Mouse (Mus musculus) lung, postnatal 14 days (tissue): ENCODE measurements at regions not wholly inside any gene's neighbourhood (a gene's known extent, or its start where the extent isn't known, plus 50 kb on each side); places are given as distances from the start of the nearest gene placed in this dataset.

Experiments used
- DNase-seq: peaks from one replicate; pipeline ENCODE4 v3.0.0; 2021

DNA sequence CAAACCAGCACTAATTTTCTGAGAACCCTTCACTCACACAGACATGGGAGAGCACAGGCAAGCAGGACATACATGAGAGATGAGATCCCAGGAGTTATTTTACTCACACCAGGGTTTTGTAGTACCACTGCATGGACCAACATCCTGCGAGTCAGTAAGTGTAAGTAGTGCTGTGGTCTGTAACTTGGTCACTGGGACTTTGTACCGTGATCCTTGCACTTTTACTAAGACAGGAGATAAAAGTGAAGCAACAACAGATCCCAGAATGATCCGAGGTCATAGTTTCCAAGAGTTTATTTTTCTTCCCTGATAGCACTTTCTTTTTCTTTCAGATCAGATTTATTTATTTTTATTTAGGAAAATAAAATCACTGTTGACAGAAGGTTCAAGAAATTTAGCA is 54.1 kb upstream of the Mtap start:
- DNase-seq = no peak

DNA sequence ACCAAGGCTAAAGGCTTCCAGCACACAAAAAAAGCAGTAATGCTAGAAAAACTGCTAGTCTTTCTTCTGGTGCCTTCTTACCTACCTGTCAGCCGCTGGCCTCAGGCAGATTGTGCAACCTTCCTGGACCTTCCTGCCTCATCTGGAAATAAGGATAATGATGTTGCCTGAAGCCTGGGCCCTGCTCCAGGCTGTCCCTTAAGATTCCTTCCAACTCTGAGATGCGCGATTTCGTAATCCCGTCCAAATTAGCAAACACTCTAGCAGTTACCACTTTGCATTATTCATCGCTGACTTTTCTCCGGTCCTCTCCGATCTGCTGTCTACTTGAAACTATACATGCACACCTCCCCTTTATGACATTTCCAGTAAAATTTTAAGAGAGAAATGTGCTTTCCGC is 58.4 kb upstream of the Mtap start:
- no peak for DNase-seq

DNA sequence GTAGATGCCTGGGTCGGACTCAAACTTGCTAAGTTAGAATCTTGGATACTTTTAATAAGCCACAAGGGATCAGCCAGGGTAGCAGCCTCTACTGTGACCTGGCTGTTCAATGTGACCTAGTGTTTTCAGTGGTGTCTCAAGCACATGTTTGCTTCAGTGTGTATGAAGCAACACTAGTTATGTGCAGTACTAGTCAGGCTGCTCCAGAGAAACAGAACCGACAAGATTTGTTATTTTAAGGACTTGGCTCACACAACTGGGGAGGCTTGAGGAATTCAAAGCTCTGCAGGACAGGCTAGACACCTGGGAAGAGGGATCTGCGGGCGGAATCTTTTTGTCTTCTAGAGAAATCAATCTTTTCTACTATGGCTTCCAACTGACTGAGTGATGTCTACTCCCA is 62.2 kb upstream of the Mtap start:
- DNase-seq = no peak

DNA sequence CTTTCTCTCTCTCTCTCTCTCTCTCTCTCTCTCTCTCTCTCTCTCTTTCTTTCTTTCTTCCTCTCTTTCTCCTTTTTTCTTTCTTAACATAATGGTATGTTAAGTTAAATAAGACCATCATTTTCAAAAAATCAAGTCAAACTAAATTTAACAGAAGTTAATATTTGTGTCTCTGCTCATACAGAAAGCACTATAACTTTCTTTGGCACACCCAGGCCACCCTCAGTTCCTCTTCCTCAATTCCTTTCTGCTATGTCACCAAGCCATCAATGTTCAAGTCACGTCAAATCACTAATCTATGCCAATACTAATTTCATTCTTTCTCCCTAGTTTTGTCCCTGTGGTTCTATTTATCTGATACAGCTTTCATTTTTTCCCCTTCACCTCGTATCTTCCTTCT is 66.5 kb upstream of the Mtap start:
- DNase-seq = no peak

DNA sequence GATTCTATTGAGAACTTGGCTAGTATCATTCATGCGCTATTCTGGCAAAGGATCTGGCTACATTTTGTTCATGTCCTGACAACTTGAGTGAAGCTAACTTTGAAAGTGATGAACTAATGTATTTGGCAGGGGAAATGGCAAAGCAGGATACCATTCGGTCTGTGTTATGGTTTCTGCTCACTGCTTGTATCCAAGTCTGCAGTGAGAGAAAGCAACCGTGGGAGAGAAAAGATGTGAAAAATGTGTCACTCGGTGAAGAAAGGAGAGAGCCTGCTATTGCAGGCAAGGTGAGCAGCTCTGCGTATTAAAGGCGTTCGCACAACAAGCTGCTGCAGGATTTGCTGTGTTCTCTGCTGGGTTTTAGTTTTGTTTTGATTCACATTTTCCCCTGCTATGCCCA is 72.5 kb upstream of the Mtap start:
- no peak for DNase-seq

DNA sequence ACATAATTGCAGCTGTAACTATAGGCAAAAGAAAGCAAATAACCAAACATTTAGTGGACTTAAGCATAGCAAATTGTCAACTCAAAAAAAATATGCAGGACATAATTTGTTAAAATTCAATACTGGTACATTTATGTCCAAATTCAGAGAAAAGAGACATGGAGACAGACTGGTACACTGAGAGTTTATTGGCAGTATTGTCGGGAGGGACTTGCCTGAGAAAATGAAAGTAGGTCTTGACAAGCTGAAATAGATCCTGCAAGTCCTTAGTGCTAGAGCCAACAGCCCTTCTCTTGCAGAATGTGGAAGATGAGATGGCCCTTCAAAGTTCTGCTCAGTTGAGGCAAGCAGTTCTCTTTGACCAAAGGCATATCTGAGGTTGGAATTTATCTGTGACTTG is 74.5 kb upstream of the Mtap start:
- no peak for DNase-seq

DNA sequence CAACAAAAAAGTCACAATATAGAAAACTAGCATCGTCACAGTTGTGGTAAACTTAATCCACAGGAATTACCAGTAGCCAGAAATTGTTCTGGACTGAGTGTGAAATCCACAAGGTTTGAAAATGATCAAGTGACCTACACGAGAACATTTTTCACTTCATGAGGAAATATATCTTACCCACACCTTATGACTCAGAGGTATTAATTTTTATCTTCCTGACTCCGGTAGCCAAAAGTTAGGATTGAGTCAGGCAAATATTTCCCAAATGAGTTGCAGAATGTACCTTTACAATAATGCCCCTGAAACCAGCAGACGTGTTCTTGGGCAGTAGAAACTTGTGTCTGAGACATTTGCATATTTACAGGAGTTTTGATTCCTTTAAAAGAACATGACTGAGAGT is 75.3 kb upstream of the Mtap start:
- DNase-seq = no peak

DNA sequence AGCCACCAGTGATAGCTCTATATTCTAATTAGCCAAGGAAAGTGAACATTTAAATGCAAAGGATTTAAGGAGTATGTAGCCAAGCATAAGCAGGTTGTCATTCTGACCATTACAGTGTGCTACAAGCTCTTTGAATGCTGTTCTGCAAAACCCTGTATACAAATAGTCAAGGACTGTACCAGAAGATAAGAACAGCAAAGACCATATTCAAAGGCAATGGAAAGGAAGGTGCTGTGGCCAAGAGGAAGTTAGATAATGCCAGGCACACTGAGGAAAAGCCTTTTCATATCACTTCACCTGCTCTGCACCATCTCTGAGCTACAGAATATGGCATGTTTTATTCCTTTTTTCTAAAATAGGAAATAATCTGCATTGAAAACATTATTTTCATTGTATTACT is 79.3 kb upstream of the Mtap start:
- DNase-seq = no peak

DNA sequence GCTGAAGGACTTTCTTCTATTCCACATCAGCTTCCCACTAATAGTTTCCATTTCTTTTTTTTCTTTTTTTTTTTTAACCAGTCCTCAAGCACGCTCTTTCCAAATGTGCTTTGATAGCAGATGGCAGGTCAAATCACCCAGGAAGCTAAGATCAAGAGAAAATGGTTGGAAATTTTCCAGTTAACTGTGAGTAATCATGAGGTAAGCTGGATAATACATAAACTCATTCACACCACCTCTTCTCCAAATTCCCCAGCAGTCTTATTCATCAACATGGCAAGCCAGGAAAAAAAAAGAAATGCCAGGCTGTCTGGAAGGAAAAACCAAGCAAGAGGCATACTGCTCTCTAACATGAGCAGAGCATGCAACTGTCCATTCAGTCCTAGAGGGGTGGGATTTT is 79.8 kb upstream of the Mtap start:
- no peak for DNase-seq

DNA sequence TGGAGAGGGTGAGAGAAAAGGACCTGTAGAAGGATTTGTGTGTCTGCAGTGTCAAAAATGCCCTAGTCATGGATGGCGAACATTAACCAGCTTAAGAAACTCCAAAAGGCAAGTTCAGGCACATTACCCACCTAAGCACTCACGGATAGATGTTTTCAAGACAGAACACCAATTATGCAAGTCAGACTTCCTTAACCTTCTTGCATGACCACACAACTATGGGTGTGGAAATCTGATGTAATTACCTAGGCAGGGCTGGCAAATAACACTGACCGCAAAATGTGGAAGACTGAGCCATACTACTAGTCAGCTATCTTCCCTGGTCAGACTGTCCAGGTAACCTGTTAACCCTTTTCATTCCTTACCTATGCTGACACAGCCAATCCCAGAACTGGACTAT is 81.0 kb upstream of the Mtap start:
- no peak for DNase-seq

DNA sequence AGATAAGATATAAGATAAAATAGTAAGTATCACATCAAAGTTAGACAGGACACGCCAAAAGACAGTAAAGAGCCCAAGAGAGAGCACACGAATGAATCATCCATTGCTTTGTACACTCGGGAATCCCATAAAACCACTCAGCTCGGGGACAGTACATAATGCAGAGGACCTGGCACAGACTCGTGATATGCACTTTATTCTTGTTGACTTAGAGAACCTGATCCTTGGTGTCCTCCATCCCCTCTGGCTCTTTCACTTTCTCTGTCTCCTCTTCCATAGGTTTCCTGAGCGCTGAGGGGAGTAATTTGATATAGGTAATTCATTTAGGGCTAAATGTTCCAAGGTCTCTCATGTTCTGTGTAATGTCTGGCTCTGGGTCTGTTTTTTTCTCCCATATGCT is 83.3 kb upstream of the Mtap start:
- DNase-seq = no peak

DNA sequence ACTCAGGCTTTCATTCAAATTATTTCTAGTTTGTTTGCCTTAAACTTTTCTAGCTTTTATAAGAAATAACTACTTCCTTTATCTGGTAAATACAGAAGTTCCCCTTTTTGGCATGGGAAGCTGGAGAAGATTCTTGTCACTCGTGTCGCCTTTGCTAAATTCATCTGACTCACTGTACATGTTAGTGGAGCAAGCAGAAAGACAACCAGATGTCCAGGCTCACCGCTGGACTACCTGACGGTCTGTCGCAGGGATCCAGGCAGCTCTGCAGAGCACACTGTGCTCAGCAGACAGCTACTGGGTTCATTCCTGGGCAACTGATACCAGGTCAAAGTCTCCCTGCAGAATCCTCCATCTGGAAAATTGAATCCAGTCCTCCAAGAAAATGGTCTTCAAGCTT is 85.0 kb upstream of the Mtap start:
- no peak for DNase-seq

DNA sequence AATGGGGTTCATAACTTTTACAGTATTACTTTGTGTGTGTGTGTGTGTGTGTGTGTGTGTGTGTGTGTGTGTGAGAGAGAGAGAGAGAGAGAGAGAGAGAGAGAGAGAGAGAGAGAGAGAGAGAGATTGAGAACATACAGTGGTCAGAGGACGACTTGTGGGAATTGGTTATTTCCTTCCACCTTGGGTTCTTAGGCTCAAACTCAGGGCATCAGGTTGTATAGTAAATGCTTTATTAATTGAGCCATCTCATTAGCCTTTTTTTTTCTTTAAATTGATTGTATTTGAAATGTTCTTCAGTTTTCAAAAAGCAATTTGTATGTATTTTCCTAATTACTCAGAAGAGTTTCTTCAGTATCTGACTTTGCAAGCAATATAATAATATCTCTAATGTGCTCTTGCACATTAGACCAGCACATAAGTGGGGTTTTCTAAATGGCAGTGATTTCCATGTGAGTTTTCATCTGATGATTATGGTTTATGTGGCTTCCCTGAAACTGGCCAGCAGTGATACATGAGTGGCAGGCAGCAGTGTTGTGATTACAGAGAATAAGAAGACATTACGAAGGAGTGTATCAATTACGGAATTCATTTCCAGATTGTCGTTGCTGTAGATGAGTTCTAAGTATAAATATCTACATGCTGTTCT is 86.2 kb upstream of the Mtap start:
- no peak for DNase-seq

DNA sequence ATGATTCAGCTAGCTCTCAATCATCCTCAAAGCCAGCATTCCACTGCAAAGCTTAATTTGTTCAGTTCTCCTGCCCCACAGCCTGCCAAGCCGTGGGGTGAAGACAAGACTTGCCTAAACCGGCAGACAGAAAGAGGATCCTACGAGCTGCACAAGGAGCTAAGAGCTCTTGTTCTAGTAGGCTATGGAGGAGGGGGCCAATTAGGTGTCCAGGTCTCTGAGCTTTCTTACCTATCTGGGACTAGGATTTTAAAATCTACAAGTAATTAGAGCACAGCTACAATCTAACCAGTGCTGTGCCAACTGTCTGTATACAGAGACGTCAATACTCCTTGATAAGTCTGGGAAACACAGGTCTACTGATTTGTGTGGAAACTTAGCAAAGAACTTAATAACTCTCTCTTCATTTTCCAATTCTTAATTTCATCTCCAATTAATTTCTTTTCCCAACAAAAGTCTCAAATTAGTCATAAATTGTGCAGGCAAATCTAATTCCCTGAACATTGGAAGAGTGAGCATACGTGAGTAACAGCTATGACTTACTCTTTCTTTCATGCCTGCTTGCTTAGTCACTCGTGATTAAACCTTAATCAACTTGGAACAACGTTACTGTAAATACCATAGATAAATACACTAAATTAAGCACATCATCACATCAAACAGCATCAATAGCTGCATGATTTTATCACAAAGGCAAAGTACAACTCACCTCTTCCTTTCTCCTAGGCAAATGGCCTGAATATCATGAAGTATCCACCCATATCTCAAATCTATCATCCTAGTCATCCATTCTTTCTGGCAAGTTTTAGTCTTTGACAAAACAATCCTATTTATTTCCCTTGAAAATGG is 87.1 kb upstream of the Mtap start:
- no peak for DNase-seq

DNA sequence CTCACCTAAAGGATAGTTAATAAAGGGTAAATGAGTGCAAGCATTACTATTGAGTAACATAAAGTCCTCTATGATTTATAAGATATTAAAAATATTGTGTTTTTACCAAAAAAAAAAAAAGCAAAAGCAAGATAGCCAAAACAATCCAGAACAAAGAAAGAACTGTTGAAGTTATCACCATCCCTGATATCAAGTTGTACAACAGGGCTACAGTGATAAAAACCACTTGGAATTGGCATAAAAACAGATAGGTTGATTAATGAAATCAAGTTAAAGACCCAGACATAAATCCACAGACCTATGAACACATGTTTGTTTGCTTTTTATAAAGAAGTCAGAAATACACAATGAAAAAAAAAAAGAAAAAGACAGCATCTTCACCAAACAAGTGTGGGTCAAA is 92.4 kb upstream of the Mtap start:
- DNase-seq = no peak

DNA sequence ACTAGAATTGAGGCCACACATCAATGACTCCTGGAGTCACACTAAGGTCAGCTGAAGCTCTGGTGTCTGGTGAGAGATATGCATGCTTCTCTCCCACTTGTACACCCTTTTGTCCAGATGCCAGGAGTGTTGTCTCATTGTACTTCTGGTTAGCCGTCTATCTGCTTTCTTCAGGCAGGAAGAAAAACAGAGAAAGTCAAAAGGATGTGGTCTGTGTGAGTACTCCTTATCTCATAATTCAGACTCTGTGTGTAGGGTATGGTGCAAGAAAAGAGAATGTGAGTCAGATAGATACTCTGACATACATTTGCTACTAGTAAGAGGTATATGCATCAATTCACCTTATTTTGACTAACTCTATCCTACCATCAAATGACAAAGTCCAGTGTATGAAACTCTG is 92.9 kb upstream of the Mtap start:
- DNase-seq = no peak

DNA sequence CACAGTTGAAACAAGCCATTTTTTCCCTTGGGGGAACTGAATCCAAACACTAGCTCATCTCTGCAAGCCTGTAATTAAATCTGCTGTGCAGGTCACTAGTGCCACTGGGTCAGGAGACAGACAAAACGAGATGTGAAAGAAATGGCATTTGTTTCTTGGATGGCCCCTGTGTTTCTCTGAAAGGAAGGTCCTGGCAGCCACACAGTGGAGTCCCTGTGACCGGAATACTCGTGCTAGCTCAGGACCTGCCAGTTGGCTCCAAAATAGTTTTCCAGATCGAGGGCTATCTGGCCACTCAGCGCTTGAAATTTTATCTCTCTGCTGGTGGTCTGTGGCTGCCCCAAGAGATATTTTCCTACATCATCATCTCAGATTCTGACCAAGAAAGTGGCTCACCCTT is 96.1 kb upstream of the Mtap start:
- DNase-seq = no peak

DNA sequence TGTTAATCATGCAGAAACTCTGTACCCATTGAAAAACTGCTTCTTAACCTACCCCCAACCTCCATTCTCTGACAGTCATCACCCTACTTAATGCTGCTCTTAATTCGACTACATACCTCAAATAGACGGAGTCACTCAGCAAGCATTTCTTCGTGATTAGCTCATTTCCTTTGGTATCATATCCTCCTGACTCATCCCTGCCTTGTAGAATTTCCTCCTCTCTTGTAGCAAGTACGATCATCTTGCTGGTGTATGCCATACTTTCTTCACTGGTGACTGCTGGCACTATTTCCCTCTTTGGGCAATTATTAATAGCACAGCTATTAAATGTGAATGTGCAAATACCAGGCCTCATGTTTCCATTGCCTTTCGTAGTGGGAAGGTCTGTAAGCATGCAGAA is 98.0 kb upstream of the Mtap start:
- DNase-seq = no peak

DNA sequence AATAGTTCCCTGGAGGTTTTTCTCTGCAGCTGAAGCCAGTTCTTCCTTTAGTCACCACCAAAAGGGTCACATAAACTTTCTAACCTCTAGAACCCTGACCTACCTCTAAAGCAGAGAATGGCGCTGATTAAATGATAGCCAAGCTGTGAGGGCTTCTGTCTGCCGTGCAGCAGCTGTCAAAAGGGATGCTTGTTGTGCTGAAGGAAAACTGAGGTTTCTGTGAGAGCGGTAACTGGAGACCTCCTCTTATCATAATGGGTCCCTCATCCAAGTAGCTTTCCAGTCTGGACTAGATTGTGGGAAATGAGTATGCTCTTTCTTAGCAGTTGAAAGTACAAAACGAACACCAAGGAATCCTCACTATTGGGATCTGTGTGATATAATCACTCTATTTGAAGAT is 98.8 kb upstream of the Mtap start:
- DNase-seq = no peak

DNA sequence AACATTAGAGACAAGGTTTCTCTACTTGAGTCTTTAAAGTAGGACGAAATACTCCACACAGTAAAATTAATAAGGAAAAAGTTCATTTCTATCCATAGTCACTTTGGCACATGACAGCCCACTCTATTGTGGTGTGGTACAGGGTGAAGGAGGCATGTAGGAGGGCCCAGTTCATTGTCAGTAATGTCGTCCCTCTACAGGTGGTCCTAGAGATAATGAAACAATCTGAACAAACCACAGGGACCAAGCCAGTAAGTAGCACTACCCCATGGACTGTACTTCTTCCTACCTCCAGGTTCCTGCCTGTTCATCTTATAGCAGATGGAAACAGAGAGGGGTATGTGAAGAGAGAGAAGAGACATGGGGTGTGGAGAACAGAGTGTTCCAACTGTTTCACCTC is 102.1 kb upstream of the Mtap start:
- DNase-seq = no peak

DNA sequence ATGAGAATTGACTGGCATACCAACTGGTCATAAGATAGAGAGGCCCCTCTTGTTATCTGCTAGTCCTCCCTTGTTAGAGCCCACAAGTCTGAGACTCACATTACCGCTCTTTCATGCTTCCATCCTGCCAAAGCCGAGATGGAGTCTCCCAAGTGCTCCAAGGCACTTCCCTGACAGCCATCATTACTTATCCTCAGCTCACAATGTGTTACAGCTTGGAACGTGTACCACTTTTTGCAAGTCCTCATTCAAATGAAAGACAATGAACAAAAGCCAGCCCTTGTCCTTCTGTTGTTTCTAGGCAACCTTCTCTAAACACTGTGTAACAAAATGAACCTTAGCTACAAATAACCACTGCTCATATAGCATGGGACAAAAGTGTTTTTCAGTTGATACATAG is 102.6 kb upstream of the Mtap start:
- no peak for DNase-seq

DNA sequence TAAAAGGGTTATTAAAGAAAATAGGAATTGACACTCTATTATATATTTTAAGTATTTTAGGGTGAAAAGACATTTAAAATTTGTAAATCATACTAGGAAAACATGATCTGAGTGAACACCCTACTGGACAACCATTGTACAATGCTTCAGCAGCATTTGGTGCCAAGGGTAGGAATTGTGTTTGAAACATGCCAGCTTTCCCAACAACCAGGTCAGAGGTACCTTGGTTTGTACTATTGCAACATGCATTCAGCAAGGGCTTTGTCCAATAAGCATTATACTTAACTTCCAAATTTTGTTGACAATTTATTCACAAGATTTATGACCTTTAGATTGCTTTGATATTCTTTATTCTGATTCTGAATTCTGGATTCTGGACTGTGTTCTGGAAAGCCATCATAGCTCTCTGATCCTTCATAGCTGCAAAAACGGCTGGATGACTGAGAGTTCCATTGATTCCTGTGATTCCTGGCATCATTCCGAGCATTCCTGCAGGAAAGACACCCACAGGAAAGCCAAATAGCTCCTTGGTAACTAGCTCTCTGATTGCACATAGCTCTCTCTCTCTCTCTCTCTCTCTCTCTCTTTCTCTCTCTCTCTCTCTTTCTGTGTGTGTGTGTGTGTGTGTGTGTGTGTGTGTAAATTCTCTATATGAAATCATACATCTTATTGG is 124.1 kb upstream of the Mtap start:
- DNase-seq = peak; percentile 18

DNA sequence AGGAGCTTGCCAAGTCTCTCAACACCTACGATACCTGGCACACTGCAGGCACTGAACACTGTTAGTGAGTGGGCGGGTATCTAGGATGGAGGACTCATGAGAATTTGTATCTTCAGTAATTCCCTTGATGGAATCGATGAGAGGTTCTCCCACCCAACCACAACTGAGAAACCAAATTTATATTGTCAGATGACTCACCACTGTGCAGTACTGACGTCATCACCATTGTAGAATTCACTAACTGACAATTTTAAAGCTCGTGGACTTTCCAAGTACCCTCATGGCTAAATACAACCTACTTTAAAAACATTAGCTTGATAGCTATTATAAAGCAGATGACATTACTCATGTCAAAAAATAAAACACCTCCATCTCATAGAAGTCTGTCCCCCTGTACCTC is 128.4 kb upstream of the Mtap start:
- no peak for DNase-seq

DNA sequence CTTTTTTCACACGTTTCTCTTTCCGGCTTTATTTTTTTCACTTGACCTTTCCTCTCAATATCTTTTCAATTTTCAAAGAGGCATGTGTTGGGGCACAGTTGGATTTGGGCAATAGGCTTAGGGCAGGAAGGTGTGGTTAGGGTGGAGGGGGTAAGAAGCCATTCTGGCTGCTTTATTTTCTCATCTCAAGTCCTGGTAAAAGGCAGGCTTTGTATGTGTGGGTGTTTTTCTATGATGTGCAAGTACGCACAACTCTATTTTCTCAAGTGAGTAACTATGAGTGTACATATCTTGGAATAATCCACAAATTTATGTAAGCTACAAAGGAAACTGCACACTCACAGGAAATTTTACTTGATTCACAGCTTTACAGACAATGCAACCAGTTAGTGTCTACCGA is 121.5 kb upstream of the Ifne start:
- no peak for DNase-seq
